Mouse (Mus musculus): Measurements from ENCODE around the gene Tmem179b.
A peak's percentile ranks its signal among the peaks of the same experiment; 100 is the strongest.

Gene Tmem179b

DNA sequence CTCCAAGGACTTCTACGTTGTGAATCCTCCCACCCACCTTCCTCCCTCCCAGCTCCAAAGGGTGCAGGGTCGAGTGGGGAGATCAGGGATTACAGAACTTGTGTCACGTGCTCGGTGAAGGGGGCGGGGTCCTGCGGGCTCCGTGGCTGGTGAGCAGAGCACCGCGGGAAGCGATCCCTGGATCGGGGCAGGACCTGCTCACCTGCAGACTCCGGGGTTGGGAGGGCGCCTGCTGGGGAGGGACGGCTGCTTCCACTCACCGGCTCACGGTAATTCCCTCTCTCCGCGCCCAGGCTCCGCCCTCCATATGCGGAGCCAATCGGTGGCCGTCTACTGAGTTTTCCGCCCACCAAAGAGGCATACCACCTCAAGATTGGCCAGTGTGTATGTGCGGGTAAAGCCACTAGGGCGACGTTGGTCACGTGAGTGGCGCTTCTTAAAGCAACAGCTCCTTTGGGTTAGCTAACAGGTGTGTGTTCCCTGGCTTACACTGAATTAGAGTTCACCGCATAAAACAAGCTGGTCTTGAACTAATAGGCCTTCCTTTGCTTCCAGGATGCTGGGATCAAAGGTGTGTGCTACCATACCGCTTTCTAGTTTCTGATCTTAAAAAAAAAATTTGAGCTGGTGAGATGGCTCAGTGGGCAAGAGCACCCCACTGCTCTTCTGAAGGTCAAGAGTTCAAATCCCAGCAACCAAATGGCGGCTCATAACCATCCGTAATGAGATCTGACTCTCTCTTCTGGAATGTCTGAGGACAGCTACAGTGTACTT, 11.9 kb upstream of the Tmem179b start, which contains the start of gene Taf6l:
Gene Taf6l (minus strand): TSS at position 410 of the 774 bp plus-strand sequence.
- peak; percentile 71 to 84 for DNase-seq (ENCODE audit: low spot score in 2 of 2)

DNA sequence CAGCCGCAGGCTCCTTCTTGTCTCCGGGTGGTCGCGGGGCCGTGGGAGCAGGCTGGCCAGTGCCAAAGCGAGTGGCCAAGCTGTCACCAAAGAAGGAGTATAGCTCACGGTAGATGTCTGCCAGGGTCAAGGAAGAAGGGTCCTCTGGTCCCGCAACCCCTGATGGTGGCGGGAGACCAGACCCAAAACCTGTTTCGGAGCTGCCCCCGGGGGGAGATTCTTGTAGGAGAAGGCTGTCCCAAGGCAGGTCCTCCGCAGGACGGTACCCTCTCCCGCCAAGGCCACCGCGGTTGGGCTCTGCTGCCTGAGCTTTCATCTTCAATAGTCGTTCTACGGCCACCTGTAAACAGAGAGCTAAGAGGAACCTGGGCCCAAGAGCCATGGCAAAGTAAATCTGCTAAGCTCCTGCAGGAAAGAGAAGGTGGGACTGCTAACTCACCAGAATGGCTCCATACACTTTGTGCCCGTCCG, 719 bp upstream of the Tmem179b start:
- no peak for DNase-seq (ENCODE audit: low spot score in 2 of 2)

- no peak for DNase-seq (ENCODE audit: low spot score in 2 of 2)
Observed at GRCm38 (mm10) chr19:8773409-8773808, 858 bp downstream of the Tmem179b start.

- no peak for DNase-seq (ENCODE audit: low spot score in 2 of 2)
Observed at GRCm38 (mm10) chr19:8772996-8773395, 1.3 kb downstream of the Tmem179b start.

GRCm38 (mm10) chr19:8770567-8771270, 3.5 kb downstream of the Tmem179b start, which contains the start of gene Tmem223:
Tmem223 (plus strand) TSS chr19:8770996.
- DNase-seq (ENCODE audit: low spot score in 2 of 2) = peak; percentile 49 to 79

- no peak for DNase-seq (ENCODE audit: low spot score in 2 of 2)
Observed at GRCm38 (mm10) chr19:8765562-8765961, 8.7 kb downstream of the Tmem179b start.

DNA sequence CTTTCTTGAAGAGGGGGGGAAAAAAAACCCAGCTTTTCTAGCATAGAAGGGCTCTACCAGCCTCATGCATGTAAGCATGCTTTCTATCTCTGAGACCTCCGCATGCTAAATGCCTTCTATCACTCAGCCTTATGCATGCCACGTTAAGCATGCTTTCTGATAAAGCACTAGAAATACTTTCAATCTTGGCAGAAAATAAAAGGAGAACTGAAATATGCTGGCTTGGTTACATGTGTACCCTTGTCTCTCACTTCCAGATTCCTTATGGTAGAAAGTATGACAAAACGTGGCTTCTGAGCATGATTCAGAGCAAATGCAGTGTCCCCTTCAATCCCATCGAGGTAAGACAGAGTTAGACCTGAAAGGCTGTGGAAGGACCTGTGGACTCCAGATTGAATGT, 11.0 kb downstream of the Tmem179b start:
- DNase-seq (ENCODE audit: low spot score in 2 of 2) = no peak

DNA sequence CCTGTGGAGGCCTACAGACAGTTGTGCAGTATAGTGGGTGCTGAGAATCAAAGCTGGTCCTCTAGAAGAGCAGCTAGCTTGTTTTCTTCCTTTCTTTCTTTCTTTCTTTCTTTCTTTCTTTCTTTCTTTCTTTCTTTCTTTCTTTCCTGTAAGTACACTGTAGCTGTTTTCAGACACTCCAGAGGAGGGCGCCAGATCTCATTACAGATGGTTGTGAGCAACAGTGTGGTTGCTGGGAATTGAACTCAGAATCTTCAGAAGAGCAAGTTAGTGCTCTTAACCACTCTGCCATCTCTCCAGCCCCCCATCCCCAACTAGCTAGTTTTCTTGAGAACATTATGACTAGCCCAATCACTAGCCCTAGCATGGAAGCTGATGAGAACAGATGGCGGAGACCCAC, 13.5 kb downstream of the Tmem179b start:
- no peak for DNase-seq (ENCODE audit: low spot score in 2 of 2)

DNA sequence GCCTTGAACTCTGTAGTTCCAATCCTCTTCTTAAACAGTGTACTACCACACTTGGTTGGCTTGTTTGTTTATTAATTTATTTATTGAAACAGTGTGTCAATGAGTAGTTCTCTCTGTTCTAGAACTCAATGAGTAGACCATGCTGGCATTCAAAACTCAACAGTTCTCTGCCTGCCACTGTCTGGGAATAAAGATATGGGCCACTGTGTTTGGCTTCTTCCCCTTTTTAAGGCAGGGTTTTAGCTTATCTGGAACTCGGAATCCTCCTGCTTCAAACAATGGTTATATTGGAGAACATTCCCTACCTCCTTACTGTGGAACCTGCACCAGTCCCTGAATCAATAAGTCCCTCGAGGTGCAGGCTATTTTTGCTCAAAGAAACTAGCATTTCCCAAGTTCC, 15.4 kb downstream of the Tmem179b start:
- DNase-seq (ENCODE audit: low spot score in 2 of 2) = no peak

- DNase-seq (ENCODE audit: low spot score in 2 of 2) = no peak
Observed at GRCm38 (mm10) chr19:8757471-8757998, 16.7 kb downstream of the Tmem179b start.

- peak; percentile 75 to 93 for DNase-seq (ENCODE audit: low spot score in 2 of 2)
Observed at GRCm38 (mm10) chr19:8756635-8757387, 17.5 kb downstream of the Tmem179b start, which contains the start of gene Nxf1. Nxf1 (plus strand) TSS chr19:8757073.

GRCm38 (mm10) chr19:8755652-8756051, 18.6 kb downstream of the Tmem179b start:
- DNase-seq (ENCODE audit: low spot score in 2 of 2) = no peak

DNA sequence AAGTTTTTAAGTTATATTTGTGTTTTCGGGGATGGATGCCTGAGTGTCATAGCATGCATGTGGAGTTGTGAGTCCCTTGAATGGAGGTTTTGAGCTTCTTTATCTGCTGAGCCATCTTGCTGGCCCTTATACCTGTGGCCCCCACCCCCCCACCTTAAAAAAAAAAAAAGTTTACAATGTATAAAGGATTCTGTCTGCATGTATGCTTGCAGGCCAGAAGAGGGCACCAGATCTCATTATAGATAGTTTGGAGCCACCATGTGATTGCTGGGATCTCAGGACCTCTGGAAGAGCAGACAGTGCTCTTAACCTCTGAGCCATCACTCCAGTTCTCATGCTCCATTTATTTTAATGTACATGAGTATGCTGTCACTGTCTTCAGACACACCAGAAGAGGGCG, 26.9 kb downstream of the Tmem179b start:
- DNase-seq (ENCODE audit: low spot score in 2 of 2) = no peak

- no peak for DNase-seq (ENCODE audit: low spot score in 2 of 2)
Observed at GRCm38 (mm10) chr19:8745382-8745781, 28.9 kb downstream of the Tmem179b start.

GRCm38 (mm10) chr19:8742176-8742575, 32.1 kb downstream of the Tmem179b start:
- no peak for DNase-seq (ENCODE audit: low spot score in 2 of 2)

DNA sequence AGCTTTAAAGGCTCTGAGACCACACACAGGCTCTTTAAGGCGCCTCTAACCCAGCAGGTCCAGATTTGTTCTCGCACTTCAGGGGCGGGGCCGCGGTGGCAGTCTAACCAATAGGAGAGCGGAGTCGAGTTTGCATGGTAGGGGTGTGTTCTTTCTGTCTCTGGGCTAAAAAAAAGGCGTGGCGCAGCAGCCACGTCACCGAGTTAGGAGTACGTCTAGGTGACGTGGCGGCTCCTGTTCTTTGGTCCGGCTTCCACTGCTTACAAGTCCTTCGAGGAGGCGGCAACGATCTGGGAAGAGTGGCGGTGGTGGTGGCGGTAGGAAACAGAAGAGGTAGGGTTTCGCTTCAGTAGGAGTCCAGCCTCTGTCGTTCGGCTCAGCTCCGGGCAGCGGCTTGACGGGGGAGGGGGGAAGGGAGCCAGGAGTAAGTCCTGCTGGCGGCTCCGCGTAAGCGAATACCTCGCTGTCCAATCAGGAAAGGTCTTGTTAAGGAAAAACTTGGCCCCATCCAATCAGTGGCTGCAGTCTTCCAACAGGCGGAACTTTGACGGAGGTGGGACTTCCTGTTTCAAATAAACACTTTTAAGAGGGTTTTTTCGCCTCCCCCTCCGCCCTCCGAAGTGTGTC, 32.9 kb downstream of the Tmem179b start, which contains the start of gene Stx5a:
Gene Stx5a (plus strand): TSS at position 171 of the 627 bp plus-strand sequence.
- peak; percentile 81 to 89 for DNase-seq (ENCODE audit: low spot score in 2 of 2)

- no peak for DNase-seq (ENCODE audit: low spot score in 2 of 2)
Observed at GRCm38 (mm10) chr19:8740603-8741002, 33.7 kb downstream of the Tmem179b start, which contains the start of gene 1700092M07Rik. 1700092M07Rik (plus strand) TSS chr19:8740718.

GRCm38 (mm10) chr19:8739646-8740045, 34.6 kb downstream of the Tmem179b start:
- no peak for DNase-seq (ENCODE audit: low spot score in 2 of 2)

GRCm38 (mm10) chr19:8738911-8739310, 35.4 kb downstream of the Tmem179b start:
- DNase-seq (ENCODE audit: low spot score in 2 of 2) = no peak

GRCm38 (mm10) chr19:8736160-8736467, 38.2 kb downstream of the Tmem179b start:
- no peak for DNase-seq (ENCODE audit: low spot score in 2 of 2)
